Mouse (Mus musculus) Muller cell, postnatal 12 days (primary cell): Measurements from ENCODE around the gene Gm20481.
"Not testable (repeated sequence)": the region's sequence is repeated elsewhere in the genome, so short reads cannot be mapped to it uniquely, and the experiment has no call there.

Experiments
- DNase-seq: peaks from one replicate; pipeline ENCODE4 v3.0.0-alpha.2; 2015; ENCODE audit errors: inconsistent ontology term

Gene Gm20481

DNA sequence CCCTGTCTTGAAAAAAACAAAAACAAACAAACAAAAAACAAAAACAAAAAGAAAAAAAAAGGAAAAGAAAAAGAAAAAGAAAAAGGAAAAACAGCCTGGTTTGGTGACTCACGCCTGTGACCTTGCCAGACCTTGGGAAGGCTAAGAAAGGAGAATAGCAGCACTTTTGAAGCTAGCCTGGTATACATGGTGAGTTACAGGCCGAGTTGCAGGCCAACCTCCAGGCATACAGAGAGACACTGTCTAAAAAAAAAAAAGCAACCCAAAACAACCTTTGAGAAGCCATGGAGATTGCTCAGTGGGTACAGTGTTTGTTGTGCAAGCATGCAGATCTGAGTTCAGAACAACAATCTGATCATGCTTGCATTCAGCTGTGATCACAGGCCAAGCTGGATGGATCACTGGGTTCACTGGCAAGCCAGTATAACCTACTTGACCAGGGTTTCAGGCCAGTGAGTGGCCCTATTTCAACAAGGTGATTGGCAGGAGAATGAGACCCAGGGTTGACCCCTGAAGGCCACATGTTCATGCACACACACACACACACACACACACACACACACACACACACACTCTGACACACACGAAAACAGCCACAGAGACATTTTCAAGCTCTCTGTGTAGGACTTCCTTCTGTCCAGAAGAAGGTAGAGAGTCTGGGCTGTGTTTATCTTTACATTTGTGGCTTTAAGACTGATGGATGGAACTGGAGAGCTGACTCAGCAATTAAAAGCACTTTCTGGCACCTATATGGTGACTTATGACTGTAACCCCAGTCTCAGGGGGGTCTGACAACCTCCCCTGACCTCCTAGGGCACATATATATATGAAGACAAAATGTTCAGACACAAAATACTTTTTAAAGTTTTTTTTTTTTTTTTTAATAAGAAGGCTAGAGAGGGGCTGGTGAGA is 6.1 kb downstream of the Gm20481 start:
- DNase-seq = no peak

GRCm38 (mm10) chr17:34977000-34977399 is 7.3 kb downstream of the Gm20481 start:
- no peak for DNase-seq

DNA sequence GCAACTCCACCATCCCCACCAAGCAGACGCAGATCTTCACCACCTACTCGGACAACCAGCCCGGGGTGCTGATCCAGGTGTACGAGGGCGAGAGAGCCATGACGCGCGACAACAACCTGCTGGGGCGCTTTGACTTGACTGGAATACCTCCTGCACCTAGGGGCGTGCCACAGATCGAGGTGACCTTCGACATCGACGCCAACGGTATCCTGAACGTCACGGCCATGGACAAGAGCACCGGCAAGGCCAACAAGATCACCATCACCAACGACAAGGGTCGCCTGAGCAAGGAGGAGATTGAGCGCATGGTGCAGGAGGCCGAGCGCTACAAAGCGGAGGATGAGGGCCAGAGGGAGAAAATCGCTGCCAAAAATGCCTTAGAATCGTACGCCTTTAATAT is 8.5 kb downstream of the Gm20481 start:
- DNase-seq = no peak

- DNase-seq = no peak
Measured at GRCm38 (mm10) chr17:34979631-34980030, 9.9 kb downstream of the Gm20481 start.

DNA sequence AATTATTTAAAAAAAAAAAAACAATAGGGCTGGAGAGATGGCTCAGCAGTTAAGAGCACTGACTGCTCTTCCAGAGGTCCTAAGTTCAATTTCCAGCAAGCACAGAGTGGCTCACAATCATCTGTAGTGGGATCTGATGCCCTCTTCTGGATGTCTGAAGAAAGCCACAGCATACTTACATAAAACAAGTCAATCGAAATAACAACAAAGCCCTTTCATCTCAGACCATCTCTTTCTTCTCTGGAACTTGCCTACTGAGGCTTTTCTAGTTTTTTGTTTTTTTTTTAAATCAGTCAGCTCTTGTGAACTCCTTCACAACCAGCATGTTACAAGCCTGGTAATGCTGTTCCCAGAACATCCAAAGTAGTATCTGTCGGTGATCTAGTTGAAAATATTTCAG is 10.9 kb downstream of the Gm20481 start:
- peak; percentile 72 for DNase-seq

DNA sequence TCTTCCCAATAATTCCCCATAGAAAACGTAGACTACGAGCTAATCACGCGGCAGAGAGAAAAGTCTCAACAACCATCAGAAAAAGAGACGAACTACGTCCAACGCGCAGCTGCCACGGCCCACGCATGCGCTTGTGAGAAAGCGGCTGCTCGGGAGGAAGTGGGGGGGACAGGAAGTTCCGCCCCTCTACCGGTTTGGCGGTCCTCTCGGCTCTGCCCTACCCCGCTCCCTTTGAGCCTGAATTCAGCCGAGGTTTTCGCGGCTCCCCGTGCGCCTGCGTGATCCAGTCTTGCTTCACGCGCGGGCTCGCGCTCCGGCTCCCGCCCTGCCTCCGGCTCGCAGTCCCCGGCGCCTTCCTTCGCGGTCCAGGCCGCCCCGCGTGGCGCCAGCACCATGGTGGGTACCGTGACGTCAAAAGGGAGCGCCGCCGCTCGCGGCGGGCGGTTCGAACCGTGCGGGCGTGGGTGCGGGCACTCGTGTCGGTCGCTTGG is 12.0 kb downstream of the Gm20481 start, which contains the start of gene Lsm2:
Gene Lsm2, plus strand, starts transcription at position 173 of the 491 bp plus-strand sequence.
- peak; percentile 95 for DNase-seq

DNA sequence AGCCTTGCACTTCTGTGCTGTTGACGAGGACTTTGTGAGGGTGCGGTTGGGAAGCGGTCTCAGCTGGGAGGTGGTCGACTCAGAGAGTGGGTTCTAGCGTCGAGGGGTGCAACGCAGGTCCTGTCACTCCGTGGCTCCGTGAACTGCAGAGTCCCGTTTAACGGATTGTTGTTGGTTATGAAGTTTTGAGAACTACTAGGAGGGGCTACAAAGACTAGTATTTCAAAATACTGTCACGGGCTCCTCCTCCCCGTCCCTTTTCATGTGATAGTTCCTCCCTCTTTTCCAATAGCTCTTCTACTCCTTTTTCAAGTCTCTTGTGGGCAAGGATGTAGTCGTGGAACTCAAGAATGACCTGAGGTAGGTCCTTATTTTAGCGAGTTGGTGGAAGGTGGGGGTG is 12.6 kb downstream of the Gm20481 start:
- no peak for DNase-seq

DNA sequence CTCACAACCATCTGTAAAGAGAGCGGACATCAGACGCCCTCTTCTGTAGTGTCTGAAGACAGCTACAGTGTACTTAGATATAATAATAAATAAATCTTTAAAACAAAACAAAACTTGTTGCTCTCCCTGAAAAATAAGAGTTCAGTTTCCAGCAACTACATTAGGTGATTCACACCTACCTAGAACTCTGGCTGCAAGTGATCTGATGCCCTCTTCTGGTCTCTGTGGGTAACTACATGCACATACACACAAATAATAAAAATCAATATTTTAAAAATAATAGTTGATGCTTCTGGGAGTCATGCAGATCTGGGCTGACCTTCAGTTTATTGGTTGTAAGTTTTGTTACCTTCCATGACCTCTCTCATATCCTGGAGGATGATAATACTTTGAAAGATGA is 14.5 kb downstream of the Gm20481 start:
- DNase-seq = no peak

DNA sequence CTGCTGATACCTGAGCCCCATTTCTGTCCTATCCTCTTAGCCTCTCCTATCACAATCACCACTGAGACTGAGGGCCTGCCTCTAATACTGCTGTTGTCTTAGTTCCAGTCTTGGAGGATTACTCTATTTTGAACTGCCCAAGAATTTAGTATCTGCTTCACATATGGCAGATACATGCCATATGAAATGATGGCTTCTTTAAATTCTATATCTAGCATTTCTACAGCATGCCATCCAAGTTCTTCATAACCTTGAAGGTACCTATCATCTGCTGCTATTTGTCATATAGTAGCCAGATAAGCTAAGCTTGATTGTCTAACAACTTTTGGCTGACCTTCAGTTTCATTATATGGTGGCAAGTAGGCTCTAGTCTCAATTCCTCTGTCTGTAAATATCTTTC is 25.0 kb downstream of the Gm20481 start:
- DNase-seq = no peak

- not testable (repeated sequence) for DNase-seq
Measured at GRCm38 (mm10) chr17:34995192-34995591, 25.5 kb downstream of the Gm20481 start.

GRCm38 (mm10) chr17:34995927-34996326 is 26.2 kb downstream of the Gm20481 start:
- not testable (repeated sequence) for DNase-seq

DNA sequence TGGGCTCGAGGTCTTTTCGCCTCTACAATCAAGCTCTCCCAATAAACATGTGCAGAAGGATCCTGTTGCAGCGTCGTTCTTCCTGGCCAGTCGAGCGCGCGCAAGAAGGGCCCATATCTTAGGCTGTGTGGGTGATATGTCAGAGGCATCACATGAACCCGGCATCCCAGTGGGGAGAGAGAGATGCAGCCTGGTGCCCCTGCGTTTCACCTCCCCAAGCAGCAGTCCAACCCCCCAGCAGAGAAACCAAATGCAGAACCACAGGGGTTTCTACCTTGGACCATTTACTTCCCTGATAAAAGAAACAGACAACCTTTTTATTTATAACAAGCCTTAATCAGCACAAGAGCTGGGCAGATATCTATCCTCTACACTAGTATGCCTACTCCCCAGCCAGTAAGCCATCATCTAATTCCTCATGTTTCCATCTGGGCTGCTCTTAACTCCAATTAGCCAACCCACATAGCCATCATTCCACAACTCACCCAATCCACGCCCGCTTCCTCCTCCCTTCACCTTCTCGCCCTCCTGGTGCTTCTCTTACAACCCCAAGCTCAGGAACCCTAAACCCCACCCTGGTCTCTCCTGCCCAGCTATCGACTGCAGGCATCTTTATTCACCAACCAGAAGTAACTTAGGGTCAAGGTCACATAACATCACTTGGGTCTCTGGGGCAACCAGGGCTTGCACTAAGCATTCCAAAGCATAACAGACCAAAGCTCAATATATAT is 26.9 kb downstream of the Gm20481 start:
- no peak for DNase-seq

GRCm38 (mm10) chr17:34997142-34997483 is 27.4 kb downstream of the Gm20481 start:
- no peak for DNase-seq

DNA sequence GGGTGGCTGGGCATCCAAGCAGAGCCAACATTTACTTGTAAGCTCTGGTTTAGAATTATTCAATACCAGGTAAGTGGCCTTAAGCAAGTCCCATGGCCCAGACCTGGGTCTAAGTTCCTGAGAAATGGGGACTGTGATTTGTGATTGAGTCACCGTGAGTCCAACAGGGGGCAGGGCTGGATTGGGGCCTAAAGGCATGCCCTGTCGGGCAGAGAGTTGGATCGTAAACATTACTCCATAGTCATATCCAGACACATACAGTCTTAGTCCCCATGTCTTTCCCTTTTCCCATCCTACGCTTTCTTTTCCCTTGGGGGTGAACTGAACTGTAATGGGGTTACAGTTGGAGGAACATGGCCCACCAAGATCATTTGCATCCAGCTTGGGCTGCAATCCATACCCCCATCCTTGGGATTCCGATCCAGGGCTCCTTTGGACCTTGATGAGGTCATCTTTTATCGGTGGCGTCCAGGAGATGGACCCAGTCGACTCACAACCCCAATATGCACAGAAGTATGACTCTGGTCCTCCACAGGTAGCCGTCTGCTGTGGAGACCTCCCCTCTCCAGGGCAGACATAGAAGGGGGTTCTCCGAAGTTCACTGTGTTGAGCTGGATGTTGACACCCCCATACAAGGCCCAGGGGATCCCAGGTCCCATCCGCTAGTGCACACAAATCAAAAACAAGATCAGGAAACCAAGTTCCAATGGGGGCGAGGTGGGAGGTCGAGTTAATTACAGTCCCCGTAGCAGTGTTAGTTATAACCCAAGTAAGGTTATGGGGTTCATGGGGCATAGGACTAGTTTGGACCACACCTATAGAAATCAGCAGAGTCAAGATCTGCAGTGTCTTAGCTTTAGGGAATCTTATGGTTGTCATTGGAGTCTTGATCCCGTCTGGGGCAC is 29.1 kb downstream of the Gm20481 start:
- no peak for DNase-seq

- DNase-seq = peak; percentile 29
Measured at GRCm38 (mm10) chr17:34999871-35000716, 30.4 kb downstream of the Gm20481 start.

DNA sequence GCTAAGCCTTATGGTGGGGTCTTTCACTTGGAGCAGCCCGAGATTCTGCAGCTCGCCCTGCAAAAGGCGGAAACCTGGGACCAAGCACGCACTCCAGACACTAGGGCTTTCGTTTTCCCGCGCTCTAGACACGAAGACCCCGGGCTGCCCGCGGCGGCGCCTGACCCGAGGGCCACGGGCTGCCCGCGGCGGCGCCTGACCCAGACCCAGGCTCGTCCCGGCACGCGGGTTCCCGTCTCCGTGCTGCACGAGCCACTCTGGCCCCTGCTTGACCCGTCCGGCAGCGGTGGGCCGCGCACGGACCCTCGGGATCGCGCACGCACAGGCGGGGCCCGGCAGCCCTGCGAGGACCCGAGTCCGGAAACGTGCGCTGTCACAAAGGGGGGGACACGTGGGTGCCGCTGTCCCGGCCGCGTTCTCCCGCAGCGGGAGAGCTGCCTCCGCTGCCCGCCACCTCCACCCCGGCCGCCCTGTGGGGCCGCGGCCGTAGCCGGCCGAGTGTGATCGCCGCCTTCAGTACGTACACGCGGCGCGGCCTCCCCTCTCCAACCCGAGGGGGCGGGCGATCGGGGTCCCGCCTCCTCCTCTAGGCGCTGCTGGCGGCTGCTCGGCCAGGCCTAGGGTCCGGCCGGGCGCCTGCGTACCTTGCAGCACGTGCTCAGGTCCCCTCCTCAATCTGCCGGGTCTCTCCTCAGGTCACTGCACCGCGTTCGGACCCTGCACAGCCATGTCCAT is 31.2 kb downstream of the Gm20481 start, which contains the start of gene Vars:
Gene Vars, plus strand, starts transcription at position 271 of the 735 bp plus-strand sequence.
- peak; percentile 95 for DNase-seq

GRCm38 (mm10) chr17:35001452-35002152 is 31.9 kb downstream of the Gm20481 start:
- DNase-seq = peak; percentile 56

GRCm38 (mm10) chr17:35002153-35002865 is 32.6 kb downstream of the Gm20481 start:
- peak; percentile 50 for DNase-seq
